Mouse (Mus musculus): ENCODE results near the gene Npcd. TPM values are rescaled to one million over a fixed set of nuclear protein-coding genes. Genes with fewer than 3 reads are reported as not detected.

Npcd gene
- polyA plus RNA-seq (2016; fragmentation: Nextera tagmentation; extraction: Ambion mirVana): 0.87 TPM in 1 of 2 replicates, not detected in the other

DNA sequence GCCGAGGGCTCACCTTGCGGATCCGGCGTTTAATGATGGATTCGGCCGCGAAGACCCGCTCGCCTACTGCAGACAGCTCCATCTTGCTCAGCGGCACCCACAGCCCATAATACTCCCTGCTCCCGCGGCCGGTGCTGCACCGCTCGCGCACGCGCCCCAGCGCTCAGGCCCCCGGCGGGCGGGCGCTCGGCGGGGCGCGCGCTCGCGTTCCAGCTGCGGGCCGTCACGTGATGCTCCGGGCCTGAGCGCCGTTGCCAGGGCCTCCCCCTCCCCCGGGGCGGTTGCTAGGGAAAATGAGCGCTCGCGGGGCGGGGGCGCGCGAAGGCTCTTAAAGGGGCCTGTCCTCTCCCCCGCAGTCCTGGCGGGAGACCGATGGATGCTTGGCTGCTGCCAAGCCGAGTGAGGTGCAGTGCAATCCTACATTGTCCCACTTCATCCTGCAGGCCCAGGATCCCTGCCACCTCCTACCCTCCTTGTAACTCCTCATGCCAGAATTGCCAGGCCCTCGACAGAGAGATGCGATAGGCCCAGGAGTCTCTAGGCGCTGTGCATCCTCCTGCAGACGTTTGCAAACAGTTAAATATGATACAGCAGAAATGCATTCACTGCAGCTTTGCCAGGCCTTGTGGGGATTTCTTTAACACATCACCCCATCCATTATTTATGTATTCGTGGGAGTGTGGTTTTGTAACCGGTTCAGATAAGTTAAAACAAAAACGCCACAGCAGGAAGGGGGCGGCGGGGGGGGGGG, at the start of gene Npcd, which contains the start of gene Cbx6:
Gene Npcd (minus strand): TSS at position 108 of the 751 bp plus-strand sequence.
Gene Cbx6 (minus strand): TSS at position 559 of the 751 bp plus-strand sequence.
- Histone ChIP-seq H3K9ac (peak within 1 kb of the TSS; percentile 85), H3K27ac (peak within 1 kb of the TSS; percentile 96), H3K4me2 (peak within 1 kb of the TSS; percentile 95), H3K4me1 (peaks cover 50% of the 10 kb centered on the region), H3K27me3 (0 out of 2 replicates have a peak, but pooled peaks cover 5% of the 10 kb centered on the region), H3K4me3 (replicated peaks) (peak within 1 kb of the TSS; percentile 65), H3K36me3 (replicated peaks) (peaks cover 6% of the 10 kb centered on the region; the same call in 1 of the 2 replicates), H3K9me3 (no peaks in the 10 kb centered on the region)
- WGBS: 2% methylated on average over 53 of the region's 58 CpGs
- peak; percentile 90 for ATAC-seq (ENCODE audit: low FRiP score)

GRCm38 (mm10) chr15:79883352-79883822, 49.4 kb upstream of the Npcd start:
- Histone ChIP-seq H3K4me1 (peaks cover 16% of the 10 kb centered on the region), H3K27ac (peak overlapping the region; percentile 84), H3K9ac (peak overlapping the region; percentile 68), H3K36me3 (replicated peaks) (no peaks in the 10 kb centered on the region), H3K27me3 (no peaks in the 10 kb centered on the region), H3K9me3 (no peaks in the 10 kb centered on the region), H3K4me2 (peak overlapping the region; percentile 63), H3K4me3 (replicated peaks) (peak overlapping the region; percentile 48)
- WGBS: under 1% methylated on average over 30 of the region's 30 CpGs
- peak; percentile 92 for ATAC-seq (ENCODE audit: low FRiP score)

GRCm38 (mm10) chr15:79882623-79883267, 48.7 kb upstream of the Npcd start:
- Histone ChIP-seq H3K27ac (peak overlapping the region; percentile 84), H3K9ac (peak overlapping the region; percentile 43; the same call in 1 of the 2 replicates), H3K36me3 (replicated peaks) (no peaks in the 10 kb centered on the region), H3K4me2 (peak overlapping the region; percentile 63), H3K4me3 (replicated peaks) (peak overlapping the region; percentile 48), H3K27me3 (no peaks in the 10 kb centered on the region), H3K9me3 (no peaks in the 10 kb centered on the region), H3K4me1 (peaks cover 16% of the 10 kb centered on the region)
- ATAC-seq (ENCODE audit: low FRiP score): peak; percentile 56
- 26% methylated on average over 19 of the region's 19 CpGs for WGBS

DNA sequence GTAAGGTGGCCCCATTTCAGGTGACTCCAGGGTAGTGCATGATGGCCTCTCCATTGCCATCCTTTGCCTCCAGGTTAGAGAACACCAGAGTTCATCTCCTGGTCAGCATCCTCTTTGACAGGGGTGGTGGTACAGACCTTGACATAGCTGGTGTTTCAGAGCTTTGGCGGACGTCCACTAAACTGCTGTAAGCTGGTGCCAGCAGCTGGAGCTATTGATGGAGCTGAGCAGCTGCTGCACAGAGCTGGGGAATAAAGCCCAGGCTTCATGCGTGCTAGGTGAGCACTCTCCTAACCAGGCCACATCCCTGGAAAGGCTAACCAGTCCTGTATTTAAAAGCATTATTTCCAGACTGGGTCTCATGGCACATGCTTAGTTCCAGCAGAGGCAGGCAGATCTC, 46.4 kb upstream of the Npcd start:
- H3K9me3 ChIP-seq: no peaks in the 10 kb centered on the region
- WGBS: 82% methylated on average over 3 of the region's 3 CpGs
- H3K9ac ChIP-seq: no peak overlapping the region
- ATAC-seq (ENCODE audit: low FRiP score): no peak
- H3K27me3 ChIP-seq: no peaks in the 10 kb centered on the region
- H3K27ac ChIP-seq: no peak overlapping the region
- H3K36me3 ChIP-seq (replicated peaks): no peaks in the 10 kb centered on the region
- no peak overlapping the region for H3K4me2 ChIP-seq
- no peak overlapping the region for H3K4me3 ChIP-seq (replicated peaks)
- H3K4me1 ChIP-seq: peaks cover 16% of the 10 kb centered on the region

DNA sequence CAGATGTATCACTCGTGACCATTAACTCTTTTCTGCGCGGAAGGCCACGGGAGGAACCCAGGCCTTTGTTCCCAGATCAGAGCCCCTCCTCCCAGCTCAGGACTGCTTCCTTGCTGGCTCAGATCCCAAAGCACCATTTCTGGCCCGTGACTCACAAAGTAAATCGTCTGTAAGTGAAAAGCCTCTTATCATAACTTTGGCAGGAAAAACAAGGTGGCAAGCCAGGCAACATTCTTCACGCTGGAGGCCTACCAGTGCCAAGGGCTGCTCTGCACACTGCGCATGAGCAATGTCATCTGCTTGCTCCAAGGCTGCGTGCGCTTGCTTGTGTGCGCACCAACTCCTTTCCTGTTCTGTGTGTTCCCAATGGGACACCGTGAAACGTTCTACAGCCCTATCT, 45.3 kb upstream of the Npcd start:
- Histone ChIP-seq H3K36me3 (replicated peaks) (no peaks in the 10 kb centered on the region), H3K4me2 (no peak overlapping the region), H3K27ac (peak overlapping the region; percentile 5; the same call in 1 of the 2 replicates), H3K9me3 (no peaks in the 10 kb centered on the region), H3K4me3 (replicated peaks) (no peak overlapping the region), H3K9ac (no peak overlapping the region), H3K27me3 (no peaks in the 10 kb centered on the region), H3K4me1 (peaks cover 16% of the 10 kb centered on the region)
- no peak for ATAC-seq (ENCODE audit: low FRiP score)
- WGBS: 62% methylated on average over 13 of the region's 13 CpGs

DNA sequence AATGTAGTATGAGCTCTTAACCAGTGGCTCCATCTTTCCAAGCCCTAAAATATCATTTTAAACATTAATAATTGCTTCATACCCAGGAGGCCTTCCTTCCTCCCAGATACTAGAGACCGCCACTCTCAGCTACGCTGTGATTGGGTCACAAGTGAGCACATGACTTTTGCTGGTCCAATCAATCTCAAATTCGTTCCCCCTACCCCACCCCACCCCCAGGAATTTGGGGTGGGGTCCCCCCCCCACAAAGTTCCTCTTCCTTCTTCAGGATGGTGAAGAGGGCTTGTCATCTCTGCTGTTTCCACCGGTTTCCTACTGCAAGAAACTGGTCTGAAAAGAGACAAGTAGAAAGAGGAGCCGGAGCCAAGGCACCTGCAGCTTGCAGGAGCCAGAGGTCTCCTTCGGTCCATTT, 44.7 kb upstream of the Npcd start:
- H3K36me3 ChIP-seq (replicated peaks): no peaks in the 10 kb centered on the region
- peaks cover 16% of the 10 kb centered on the region for H3K4me1 ChIP-seq
- no peak for ATAC-seq (ENCODE audit: low FRiP score)
- no peak overlapping the region; the same call in 1 of the 2 replicates for H3K27ac ChIP-seq
- no peaks in the 10 kb centered on the region for H3K27me3 ChIP-seq
- no peaks in the 10 kb centered on the region for H3K9me3 ChIP-seq
- no peak overlapping the region for H3K4me3 ChIP-seq (replicated peaks)
- 76% methylated on average over 6 of the region's 6 CpGs for WGBS
- no peak overlapping the region for H3K4me2 ChIP-seq
- H3K9ac ChIP-seq: no peak overlapping the region

DNA sequence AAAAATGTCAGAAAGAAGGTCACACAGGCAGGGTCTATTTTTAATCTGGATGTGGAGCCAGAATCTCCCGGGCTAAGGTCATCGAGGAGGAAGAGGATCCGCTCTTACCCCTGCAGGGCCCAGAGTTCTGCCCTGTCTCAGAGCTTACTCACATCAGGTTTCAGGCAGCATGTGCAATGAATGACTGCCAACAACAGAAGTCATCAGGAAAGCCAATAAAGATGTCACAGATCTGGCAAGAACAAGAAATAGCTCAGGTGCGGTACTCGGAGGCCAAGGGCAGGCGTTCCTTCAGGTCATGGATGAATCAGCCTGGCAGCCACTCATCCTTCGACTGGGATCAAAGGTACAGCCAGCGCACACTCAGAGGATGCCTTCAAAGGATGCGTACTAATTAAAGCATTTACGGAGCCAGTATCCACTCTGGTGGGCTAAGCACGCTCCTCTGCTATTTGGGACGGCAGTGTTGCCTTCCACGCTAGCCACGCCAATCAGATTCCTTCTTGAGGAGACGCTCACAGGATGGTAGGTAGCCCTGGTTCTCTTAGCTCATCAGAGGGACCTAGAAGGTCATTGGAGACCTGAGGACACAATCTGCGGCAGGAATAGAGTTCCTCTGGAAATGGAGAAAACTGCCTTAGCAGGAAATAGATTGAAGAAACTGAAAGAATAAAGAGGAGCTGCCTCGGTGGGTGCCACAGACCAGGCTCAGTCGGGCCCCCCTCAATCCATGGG, 41.4 kb upstream of the Npcd start:
- Histone ChIP-seq H3K27me3 (0 out of 2 replicates have a peak, but pooled peaks cover 4% of the 10 kb centered on the region), H3K9me3 (no peaks in the 10 kb centered on the region), H3K9ac (no peak overlapping the region), H3K4me3 (replicated peaks) (no peak overlapping the region), H3K4me2 (no peak overlapping the region), H3K27ac (no peak overlapping the region), H3K4me1 (0 out of 2 replicates have a peak, but pooled peaks cover 7% of the 10 kb centered on the region), H3K36me3 (replicated peaks) (no peaks in the 10 kb centered on the region)
- 89% methylated on average over 18 of the region's 18 CpGs for WGBS
- no peak for ATAC-seq (ENCODE audit: low FRiP score)

DNA sequence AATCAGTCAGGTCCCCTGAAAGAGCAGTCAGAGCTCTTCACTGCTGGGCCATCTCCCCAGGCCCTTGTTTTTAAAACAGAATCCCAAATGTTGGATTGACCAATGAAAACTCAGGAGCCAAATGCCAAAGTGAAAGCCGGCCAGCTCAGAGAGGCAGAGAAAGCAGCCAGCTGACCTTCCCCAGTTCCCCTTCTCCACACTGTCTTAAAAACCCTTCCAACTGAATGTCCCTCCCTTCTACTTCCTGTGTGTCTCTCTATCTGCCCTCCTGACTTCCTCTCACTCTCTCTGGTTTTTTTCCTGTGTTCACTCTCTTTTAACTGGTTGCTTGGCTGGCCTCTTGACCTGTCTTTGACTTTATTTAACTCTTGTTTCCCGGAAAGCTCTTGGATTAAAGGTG, 40.0 kb upstream of the Npcd start:
- Histone ChIP-seq H3K27ac (no peak overlapping the region), H3K4me1 (0 out of 2 replicates have a peak, but pooled peaks cover 4% of the 10 kb centered on the region), H3K9ac (no peak overlapping the region), H3K4me2 (no peak overlapping the region), H3K9me3 (peaks cover 3% of the 10 kb centered on the region; the same call in 1 of the 2 replicates), H3K36me3 (replicated peaks) (no peaks in the 10 kb centered on the region), H3K27me3 (0 out of 2 replicates have a peak, but pooled peaks cover 4% of the 10 kb centered on the region), H3K4me3 (replicated peaks) (no peak overlapping the region)
- 70% methylated on average over 2 of the region's 2 CpGs for WGBS
- ATAC-seq (ENCODE audit: low FRiP score): no peak

DNA sequence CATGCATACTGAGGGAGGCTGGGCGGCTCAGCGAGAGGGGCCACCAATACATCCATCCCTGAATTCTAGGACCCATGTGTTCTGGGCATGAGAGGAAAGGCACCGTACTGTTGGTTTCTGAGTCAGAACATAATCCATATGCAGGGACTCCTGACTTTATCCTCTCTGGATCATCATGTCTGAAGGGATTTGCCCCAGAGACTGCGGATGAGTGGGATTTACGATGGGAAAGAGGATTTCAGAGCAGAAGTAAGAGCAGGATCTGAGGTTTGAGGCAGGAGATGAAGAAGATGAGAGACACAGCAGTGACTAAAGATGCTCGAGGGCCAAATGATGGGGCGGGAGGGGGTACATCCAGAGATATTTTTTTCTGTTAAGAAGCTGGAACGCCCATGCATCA, 39.5 kb upstream of the Npcd start:
- 93% methylated on average over 8 of the region's 8 CpGs for WGBS
- H3K27me3 ChIP-seq: 0 out of 2 replicates have a peak, but pooled peaks cover 4% of the 10 kb centered on the region
- peaks cover 5% of the 10 kb centered on the region; the same call in 1 of the 2 replicates for H3K9me3 ChIP-seq
- no peaks in the 10 kb centered on the region for H3K36me3 ChIP-seq (replicated peaks)
- H3K4me1 ChIP-seq: no peaks in the 10 kb centered on the region
- H3K4me2 ChIP-seq: no peak overlapping the region
- ATAC-seq (ENCODE audit: low FRiP score): no peak
- no peak overlapping the region for H3K27ac ChIP-seq
- no peak overlapping the region for H3K4me3 ChIP-seq (replicated peaks)
- no peak overlapping the region for H3K9ac ChIP-seq

GRCm38 (mm10) chr15:79867260-79868002, 33.4 kb upstream of the Npcd start:
- no peak overlapping the region for H3K4me3 ChIP-seq (replicated peaks)
- H3K9me3 ChIP-seq: peaks cover 5% of the 10 kb centered on the region; the same call in 1 of the 2 replicates
- no peak overlapping the region for H3K27ac ChIP-seq
- H3K27me3 ChIP-seq: no peaks in the 10 kb centered on the region; the same call in 1 of the 2 replicates
- no peaks in the 10 kb centered on the region for H3K4me1 ChIP-seq
- H3K4me2 ChIP-seq: no peak overlapping the region
- WGBS: 87% methylated on average over 3 of the region's 3 CpGs
- ATAC-seq (ENCODE audit: low FRiP score): no peak
- no peak overlapping the region for H3K9ac ChIP-seq
- H3K36me3 ChIP-seq (replicated peaks): no peaks in the 10 kb centered on the region

GRCm38 (mm10) chr15:79859821-79860220, 25.8 kb upstream of the Npcd start:
- WGBS: 92% methylated on average over 9 of the region's 9 CpGs

More at GRCm38 (mm10) chr15:79859821-79860220, 25.8 kb upstream of the Npcd start:
- Histone ChIP-seq H3K4me3 (replicated peaks) (no peak overlapping the region), H3K9me3 (no peaks in the 10 kb centered on the region), H3K27me3 (no peaks in the 10 kb centered on the region; the same call in 1 of the 2 replicates), H3K9ac (no peak overlapping the region), H3K4me2 (no peak overlapping the region), H3K27ac (no peak overlapping the region), H3K4me1 (no peaks in the 10 kb centered on the region), H3K36me3 (replicated peaks) (no peaks in the 10 kb centered on the region)
- no peak for ATAC-seq (ENCODE audit: low FRiP score)
